Mouse (Mus musculus): ENCODE data around the gene A930018P22Rik.

DNA sequence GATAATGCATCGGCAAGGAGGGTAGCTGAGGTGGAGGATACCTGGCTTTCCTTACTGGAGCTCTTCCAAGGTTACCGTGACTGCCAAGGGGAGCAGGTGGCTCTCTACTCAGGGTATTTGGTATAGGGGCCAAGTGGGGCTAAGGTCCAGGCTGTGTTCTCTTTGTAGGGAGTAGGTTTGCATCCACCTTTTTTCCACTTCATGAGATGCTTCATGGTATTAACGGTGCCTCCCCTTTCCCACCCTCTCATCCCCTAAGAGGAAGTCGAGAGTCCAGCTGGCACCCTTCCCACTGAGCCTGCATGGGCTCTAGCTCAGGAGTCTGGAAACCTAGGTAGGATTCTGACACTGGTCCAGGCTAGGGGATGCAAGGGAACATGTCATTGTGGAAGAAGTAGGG, 30.8 kb downstream of the A930018P22Rik start:
- TF ChIP-seq CTCF (IDR thresholded peaks at IDR 0.05; ENCODE audit: insufficient read depth, low read depth, low read length) = no peak
- TF ChIP-seq POLR2A (IDR thresholded peaks at IDR 0.05; ENCODE audit: insufficient read depth, low read depth, low read length) = no peak
